In the genomic region with DNA sequence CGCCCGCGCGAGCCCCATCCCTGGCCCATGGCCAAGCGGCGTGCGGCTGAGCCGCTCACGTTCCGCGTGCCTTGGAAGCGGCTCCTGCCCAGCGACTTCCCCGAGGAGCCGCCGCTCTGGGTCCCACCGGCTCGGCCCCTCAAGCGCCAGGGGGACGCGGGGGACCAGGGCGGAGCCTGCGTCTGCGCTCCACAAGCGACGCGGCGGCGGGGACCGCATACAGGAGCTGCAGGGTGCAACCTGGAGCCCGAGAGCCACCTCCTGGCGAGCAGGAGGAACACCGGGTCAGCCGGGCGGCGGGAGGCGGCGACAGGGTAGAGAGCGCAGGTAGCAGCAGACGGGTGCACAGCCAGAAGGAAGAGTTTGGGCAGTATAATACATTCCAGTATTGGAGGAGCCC, we compare ENCODE assay signal across 8 mouse cellular contexts. TPM values are rescaled to one million over a fixed set of nuclear protein-coding genes. Genes with fewer than 3 reads are reported as not detected.
A peak's percentile ranks its signal among the peaks of the same experiment; 100 is the strongest.
DNase-seq lines count a peak whose midpoint lies in the region; ATAC-seq and TF ChIP-seq lines count a peak whose summit lies in the region.

No protein-coding gene starts in this region.

- no peak for TF ChIP-seq POLR2A in heart, adult 2 months (IDR thresholded peaks at IDR 0.05; ENCODE audit: insufficient read depth, low read depth, low read length)
- TF ChIP-seq POLR2A in kidney, adult 2 months (IDR thresholded peaks at IDR 0.05; ENCODE audit: low read depth, low read length) = no peak
- no peak for TF ChIP-seq POLR2A in small intestine, adult 2 months (IDR thresholded peaks at IDR 0.05; ENCODE audit: low read depth, low read length)

- H3K4me2 ChIP-seq in embryonic facial prominence, embryonic 11.5 days (ENCODE audit: low read depth, low read length) = peak overlapping the region; percentile 68
- peak overlapping the region; percentile 46 for H3K4me2 ChIP-seq in limb, embryonic 11.5 days (ENCODE audit: low read depth, severe bottlenecking)
- peak overlapping the region; percentile 74 for H3K4me2 ChIP-seq in midbrain, embryonic 13.5 days (replicated peaks)

- TF ChIP-seq CTCF in heart, adult 2 months (IDR thresholded peaks at IDR 0.05) = peak; percentile 80
- peak; percentile 72 for TF ChIP-seq CTCF in kidney, adult 2 months (conservative IDR thresholded peaks at IDR 0.05; ENCODE audit: insufficient read depth, insufficient read length, low read depth, low read length)
- TF ChIP-seq CTCF in small intestine, adult 2 months (IDR thresholded peaks at IDR 0.05; ENCODE audit: extremely low read depth, insufficient read length, insufficient replicate concordance, low read depth, low read length) = peak; percentile 52

- no peak for TF ChIP-seq EP300 in heart, adult 2 months (IDR thresholded peaks at IDR 0.05; ENCODE audit: insufficient read depth, low read depth, low read length)

- H3K4me1 ChIP-seq in embryonic facial prominence, embryonic 11.5 days (ENCODE audit: control insufficient read depth, insufficient read depth, low read length) = no peaks in the 10 kb centered on the region
- H3K4me1 ChIP-seq in heart, adult 2 months (ENCODE audit: control insufficient read depth, insufficient read depth, low read length) = no peaks in the 10 kb centered on the region; the same call in 1 of the 2 replicates
- H3K4me1 ChIP-seq in kidney, adult 2 months (ENCODE audit: control insufficient read depth, insufficient read depth, low read length) = no peaks in the 10 kb centered on the region
- H3K4me1 ChIP-seq in limb, embryonic 11.5 days (ENCODE audit: control insufficient read depth, insufficient read depth, low read length) = no peaks in the 10 kb centered on the region
- peaks cover 3% of the 10 kb centered on the region; the same call in 1 of the 2 replicates for H3K4me1 ChIP-seq in midbrain, embryonic 13.5 days (replicated peaks)
- no peaks in the 10 kb centered on the region for H3K4me1 ChIP-seq in small intestine, adult 2 months (ENCODE audit: control insufficient read depth, insufficient read depth, insufficient read length, low read length)

- H3K9me3 ChIP-seq in embryonic facial prominence, embryonic 11.5 days (replicated peaks; ENCODE audit: control insufficient read depth, low read length) = no peaks in the 10 kb centered on the region
- no peaks in the 10 kb centered on the region for H3K9me3 ChIP-seq in limb, embryonic 11.5 days (ENCODE audit: control insufficient read depth, low read length)
- H3K9me3 ChIP-seq in midbrain, embryonic 13.5 days = no peaks in the 10 kb centered on the region

- intact Hi-C loops in heart, adult 2 months (cut with DNase I) = loop anchor here (5.0 kb wide), 1 partner anchor 428 kb away; no protein-coding TSS in a partner anchor

- H3K36me3 ChIP-seq in embryonic facial prominence, embryonic 11.5 days (replicated peaks; ENCODE audit: control insufficient read depth, insufficient read depth, low read depth, low read length) = no peaks in the 10 kb centered on the region
- H3K36me3 ChIP-seq in heart, adult 2 months (ENCODE audit: control insufficient read depth, insufficient read depth, low read length) = no peaks in the 10 kb centered on the region
- no peaks in the 10 kb centered on the region for H3K36me3 ChIP-seq in kidney, adult 2 months (ENCODE audit: control insufficient read depth, insufficient read depth, low read length)
- no peaks in the 10 kb centered on the region for H3K36me3 ChIP-seq in limb, embryonic 11.5 days (ENCODE audit: control insufficient read depth, insufficient read depth, low read length)
- H3K36me3 ChIP-seq in midbrain, embryonic 13.5 days = no peaks in the 10 kb centered on the region
- H3K36me3 ChIP-seq in small intestine, adult 2 months (ENCODE audit: control insufficient read depth, insufficient read depth, low read length) = no peaks in the 10 kb centered on the region

- H3K27me3 ChIP-seq in embryonic facial prominence, embryonic 11.5 days (ENCODE audit: control insufficient read depth, insufficient read depth, low read length) = no peaks in the 10 kb centered on the region; the same call in 1 of the 2 replicates
- no peaks in the 10 kb centered on the region for H3K27me3 ChIP-seq in heart, adult 2 months (ENCODE audit: control insufficient read depth, insufficient read depth, low read length)
- no peaks in the 10 kb centered on the region for H3K27me3 ChIP-seq in kidney, adult 2 months (replicated peaks; ENCODE audit: control insufficient read depth, insufficient read depth, low read length)
- 0 out of 2 replicates have a peak, but pooled peaks cover 2% of the 10 kb centered on the region for H3K27me3 ChIP-seq in limb, embryonic 11.5 days (ENCODE audit: control insufficient read depth, insufficient read depth, low read length)
- H3K27me3 ChIP-seq in midbrain, embryonic 13.5 days = peaks cover 27% of the 10 kb centered on the region
- H3K27me3 ChIP-seq in small intestine, adult 2 months (ENCODE audit: control insufficient read depth, insufficient read depth, low read length) = no peaks in the 10 kb centered on the region

- ATAC-seq in embryonic facial prominence, embryonic 11.5 days (replicated peaks; ENCODE audit: insufficient number of reproducible peaks, low FRiP score, low TSS enrichment, low read depth) = peak; percentile 92
- peak; percentile 89 for ATAC-seq in limb, embryonic 11.5 days (ENCODE audit: insufficient number of reproducible peaks, low FRiP score, low TSS enrichment, low read depth)
- peak; percentile 97 for ATAC-seq in midbrain, embryonic 13.5 days

- DNase-seq in adrenal gland, postnatal 14 days = peak; percentile 91
- peak; percentile 83 for DNase-seq in embryonic facial prominence, embryonic 11.5 days (ENCODE audit: low spot score)
- DNase-seq in heart, adult 2 months = peak; percentile 68 to 74
- peak; percentile 85 for DNase-seq in kidney, adult 2 months
- peak; percentile 86 for DNase-seq in limb, embryonic 11.5 days (ENCODE audit: low spot score)
- DNase-seq in adipocyte (ENCODE audit: low spot score) = no peak

- H3K79me2 ChIP-seq in heart, adult 2 months (replicated peaks; ENCODE audit: control insufficient read depth, insufficient read depth, low read length) = no peaks in the 10 kb centered on the region

- no peak overlapping the region for H3K27ac ChIP-seq in embryonic facial prominence, embryonic 11.5 days (replicated peaks; ENCODE audit: low read depth, low read length)
- H3K27ac ChIP-seq in heart, adult 2 months = no peak overlapping the region
- H3K27ac ChIP-seq in kidney, adult 2 months (ENCODE audit: insufficient read depth, low read depth, low read length) = no peak overlapping the region
- no peak overlapping the region for H3K27ac ChIP-seq in limb, embryonic 11.5 days (replicated peaks; ENCODE audit: low read depth, low read length)
- no peak overlapping the region for H3K27ac ChIP-seq in midbrain, embryonic 13.5 days
- H3K27ac ChIP-seq in small intestine, adult 2 months (ENCODE audit: insufficient read depth, low read depth, low read length) = no peak overlapping the region

- WGBS in embryonic facial prominence, embryonic 11.5 days = 2% methylated on average over 40 of the region's 40 CpGs
- WGBS in heart, adult 2 months = under 1% methylated on average over 40 of the region's 40 CpGs
- WGBS in kidney, adult 2 months = 1% methylated on average over 40 of the region's 40 CpGs
- WGBS in limb, embryonic 11.5 days = 2% methylated on average over 40 of the region's 40 CpGs
- 2% methylated on average over 40 of the region's 40 CpGs for WGBS in midbrain, embryonic 13.5 days
- 1% methylated on average over 40 of the region's 40 CpGs for WGBS in small intestine, adult 2 months

- H3K4me3 ChIP-seq in embryonic facial prominence, embryonic 11.5 days (ENCODE audit: low read depth, low read length) = peak overlapping the region; percentile 35
- peak overlapping the region; percentile 44 for H3K4me3 ChIP-seq in heart, adult 2 months
- peak overlapping the region; percentile 56 for H3K4me3 ChIP-seq in kidney, adult 2 months (ENCODE audit: insufficient read depth, low read depth, low read length)
- H3K4me3 ChIP-seq in limb, embryonic 11.5 days (ENCODE audit: low read depth, low read length) = peak overlapping the region; percentile 27
- H3K4me3 ChIP-seq in midbrain, embryonic 13.5 days (replicated peaks) = peak overlapping the region; percentile 52
- H3K4me3 ChIP-seq in small intestine, adult 2 months (ENCODE audit: low read depth, low read length) = peak overlapping the region; percentile 84

- H3K9ac ChIP-seq in embryonic facial prominence, embryonic 11.5 days (replicated peaks; ENCODE audit: low read length) = peak overlapping the region; percentile 55
- H3K9ac ChIP-seq in heart, adult 2 months (ENCODE audit: low read depth, low read length) = 0 out of 2 replicates have a peak overlapping the region, but pooled peaks have one; percentile 10
- H3K9ac ChIP-seq in limb, embryonic 11.5 days (ENCODE audit: low read length) = no peak overlapping the region
- peak overlapping the region; percentile 71 for H3K9ac ChIP-seq in midbrain, embryonic 13.5 days (replicated peaks)

RNA-seq across cellular contexts. Expression of a gene that starts 11.5 kb away (rescaled TPM):
- not detected in 2 replicates for total RNA-seq in adrenal gland, postnatal 14 days (2021)
- polyA plus RNA-seq in embryonic facial prominence, embryonic 11.5 days (2014; fragmentation: Nextera tagmentation; extraction: Ambion mirVana) = not detected in 2 replicates
- total RNA-seq in heart, adult 2 months (2021) = not detected
- polyA plus RNA-seq in heart, adult 2 months (2012; rRNA removed) = not detected in 2 replicates
- not detected in 2 replicates for polyA plus RNA-seq in kidney, adult 2 months (2012; rRNA removed)
- polyA plus RNA-seq in limb, embryonic 11.5 days (2014; fragmentation: Nextera tagmentation; extraction: Ambion mirVana) = not detected in 2 replicates
- polyA plus RNA-seq in midbrain, embryonic 13.5 days (2015; fragmentation: Nextera tagmentation; extraction: Ambion mirVana) = 0.55 and 0.66 TPM in 2 replicates
- polyA plus RNA-seq in small intestine, adult 2 months (2012; rRNA removed) = not detected in 2 replicates

RNA-seq across cellular contexts. Expression of a gene that starts 28.2 kb away (rescaled TPM):
- total RNA-seq in adrenal gland, postnatal 14 days (2021) = 4.5 and 5.1 TPM in 2 replicates
- 5.0 and 6.2 TPM in 2 replicates for polyA plus RNA-seq in embryonic facial prominence, embryonic 11.5 days (2014; fragmentation: Nextera tagmentation; extraction: Ambion mirVana)
- total RNA-seq in heart, adult 2 months (2021) = 1 to 10 TPM; 2.1 to 2.7 TPM
- polyA plus RNA-seq in heart, adult 2 months (2012; rRNA removed) = 0.70 and 1.4 TPM in 2 replicates
- polyA plus RNA-seq in kidney, adult 2 months (2012; rRNA removed) = 1.2 and 1.5 TPM in 2 replicates
- 3.3 and 3.8 TPM in 2 replicates for polyA plus RNA-seq in limb, embryonic 11.5 days (2014; fragmentation: Nextera tagmentation; extraction: Ambion mirVana)
- polyA plus RNA-seq in midbrain, embryonic 13.5 days (2015; fragmentation: Nextera tagmentation; extraction: Ambion mirVana) = 10.7 and 13.4 TPM in 2 replicates
- not detected in 2 replicates for polyA plus RNA-seq in small intestine, adult 2 months (2012; rRNA removed)

RNA-seq across cellular contexts. Expression of a gene that starts 39.3 kb away (rescaled TPM):
- 16.2 and 18.9 TPM in 2 replicates for total RNA-seq in adrenal gland, postnatal 14 days (2021)
- 19.7 and 22.3 TPM in 2 replicates for polyA plus RNA-seq in embryonic facial prominence, embryonic 11.5 days (2014; fragmentation: Nextera tagmentation; extraction: Ambion mirVana)
- 10 to 100 TPM in 1 of 2 experiments, 1 to 10 TPM in 1; 10.0 to 10.6 TPM for total RNA-seq in heart, adult 2 months (2021)
- 7.3 and 9.8 TPM in 2 replicates for polyA plus RNA-seq in heart, adult 2 months (2012; rRNA removed)
- 7.2 and 7.9 TPM in 2 replicates for polyA plus RNA-seq in kidney, adult 2 months (2012; rRNA removed)
- polyA plus RNA-seq in limb, embryonic 11.5 days (2014; fragmentation: Nextera tagmentation; extraction: Ambion mirVana) = 18.1 and 21.1 TPM in 2 replicates
- polyA plus RNA-seq in midbrain, embryonic 13.5 days (2015; fragmentation: Nextera tagmentation; extraction: Ambion mirVana) = 17.1 and 19.5 TPM in 2 replicates
- 1.9 and 2.7 TPM in 2 replicates for polyA plus RNA-seq in small intestine, adult 2 months (2012; rRNA removed)

Comparison
In these comparisons a context has a peak if more than half of its experiments do, and no peak if none do; other contexts are left out.
1. H3K4me3 ChIP-seq: peak in every context shown above with its lines; median percentile 84 in small intestine, adult 2 months; 56 in kidney, adult 2 months; 52 in midbrain, embryonic 13.5 days; 44 in heart, adult 2 months; 35 in embryonic facial prominence, embryonic 11.5 days; 27 in limb, embryonic 11.5 days.